Mouse (Mus musculus) brain, embryonic 18.5 days (tissue): ENCODE data around the gene Thap8.
"Not testable (repeated sequence)": the region's sequence is repeated elsewhere in the genome, so short reads cannot be mapped to it uniquely, and the experiment has no call there.

Experiments used
- DNase-seq: peaks from one replicate; pipeline ENCODE4 v3.0.0-alpha.2; 2012; ENCODE audit warnings: low read depth, low spot score

Gene Thap8

DNA sequence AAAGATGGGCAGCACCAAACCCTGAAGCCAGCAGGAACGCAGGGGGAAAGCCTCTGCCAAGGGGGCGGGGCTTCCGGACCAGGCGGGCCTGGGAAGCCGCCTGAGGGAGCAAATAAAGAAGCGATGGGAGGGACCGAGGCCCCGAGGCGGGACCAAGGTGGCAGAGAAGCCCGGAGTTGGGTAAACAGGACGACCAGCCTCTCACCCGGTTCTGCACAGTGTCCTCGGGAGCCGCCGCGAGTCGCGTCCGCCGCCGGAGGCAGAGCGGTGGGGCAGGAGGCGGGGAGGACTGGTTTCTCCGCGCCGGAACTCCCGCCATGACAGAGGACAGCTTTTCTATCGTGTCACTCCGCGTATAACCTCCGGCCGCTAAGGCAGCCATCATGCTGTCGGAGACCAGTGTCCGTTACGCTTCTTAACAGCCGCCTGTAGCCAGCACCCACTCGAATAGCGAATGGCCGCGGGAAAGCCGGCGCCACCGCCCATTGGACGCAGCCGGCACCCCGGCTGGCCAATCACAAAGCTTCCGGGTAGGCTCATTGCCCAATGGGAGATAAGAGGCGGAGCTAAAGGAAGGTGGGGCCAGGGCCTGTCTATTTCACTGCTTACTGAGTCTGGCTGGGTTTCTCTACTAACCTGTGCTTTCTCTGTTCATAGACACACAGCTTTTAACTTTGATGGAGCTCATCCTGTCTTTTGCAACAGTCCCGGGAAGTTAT, at the start of gene Thap8, which contains the start of gene Wdr62:
Thap8 (plus strand) TSS at position 144 of the 719 bp plus-strand sequence.
Wdr62 (minus strand) TSS at position 469 of the 719 bp plus-strand sequence.
- peak; percentile 91 for DNase-seq

DNA sequence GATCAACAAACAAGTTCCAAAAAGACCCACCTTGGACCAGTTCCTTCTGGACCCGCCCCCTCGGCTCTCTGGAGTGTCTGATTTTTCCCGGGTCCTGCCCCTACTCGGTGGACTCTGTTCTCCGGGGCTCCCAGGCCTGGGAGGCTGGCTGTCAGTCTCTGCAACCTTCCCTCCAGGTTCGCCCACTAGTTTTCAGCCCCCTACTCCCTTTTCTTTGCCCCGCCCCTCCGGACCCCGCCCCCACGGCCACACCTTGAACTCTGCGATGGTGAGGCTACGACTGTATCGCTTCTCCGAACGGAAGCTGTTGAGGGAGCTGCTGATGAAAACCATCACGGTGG, 48.6 kb upstream of the Thap8 start:
- DNase-seq, result no peak

DNA sequence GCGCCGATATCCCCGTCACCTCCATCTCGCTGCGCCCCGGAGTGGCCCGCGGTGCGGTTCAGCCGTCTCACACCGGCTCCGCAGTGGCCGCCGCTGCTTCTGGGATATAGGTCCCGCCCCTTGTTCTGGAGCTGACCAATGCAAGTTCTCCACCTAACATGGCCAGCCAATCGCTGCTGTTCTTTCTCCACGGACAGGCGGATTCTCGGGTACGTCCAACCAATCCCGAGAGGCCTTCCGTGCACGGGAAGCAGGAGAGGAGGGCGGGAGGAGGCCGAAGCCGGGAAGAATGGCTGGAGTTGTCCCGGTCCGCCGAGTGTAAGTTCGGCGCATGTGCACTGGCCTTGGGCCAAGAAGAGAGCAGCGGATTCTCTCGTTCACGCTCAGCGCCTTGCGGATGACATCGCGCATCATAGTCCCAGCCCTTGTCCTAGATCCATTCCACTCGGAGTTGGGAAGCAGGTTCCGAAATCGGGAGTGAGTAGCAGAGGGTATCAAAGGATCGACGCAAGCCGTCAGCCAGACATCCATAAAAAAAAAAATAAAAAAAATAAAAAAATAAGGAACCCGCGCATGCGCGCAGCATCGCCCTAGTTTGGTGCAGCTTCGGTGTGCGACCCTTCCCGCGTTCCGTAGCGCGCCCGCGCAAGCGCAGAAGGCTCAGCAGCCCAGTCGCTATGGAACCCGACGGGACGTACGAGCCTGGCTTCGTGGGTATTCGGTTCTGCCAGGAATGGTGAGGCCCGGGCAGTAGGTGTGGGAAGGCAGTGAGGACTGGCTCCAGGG, 48.0 kb upstream of the Thap8 start, which contains the start of the genes Polr2i and Tbcb:
Polr2i (plus strand) TSS at position 280 of the 786 bp plus-strand sequence.
Tbcb (minus strand) TSS at position 604 of the 786 bp plus-strand sequence.
- DNase-seq, result peak; percentile 99

DNA sequence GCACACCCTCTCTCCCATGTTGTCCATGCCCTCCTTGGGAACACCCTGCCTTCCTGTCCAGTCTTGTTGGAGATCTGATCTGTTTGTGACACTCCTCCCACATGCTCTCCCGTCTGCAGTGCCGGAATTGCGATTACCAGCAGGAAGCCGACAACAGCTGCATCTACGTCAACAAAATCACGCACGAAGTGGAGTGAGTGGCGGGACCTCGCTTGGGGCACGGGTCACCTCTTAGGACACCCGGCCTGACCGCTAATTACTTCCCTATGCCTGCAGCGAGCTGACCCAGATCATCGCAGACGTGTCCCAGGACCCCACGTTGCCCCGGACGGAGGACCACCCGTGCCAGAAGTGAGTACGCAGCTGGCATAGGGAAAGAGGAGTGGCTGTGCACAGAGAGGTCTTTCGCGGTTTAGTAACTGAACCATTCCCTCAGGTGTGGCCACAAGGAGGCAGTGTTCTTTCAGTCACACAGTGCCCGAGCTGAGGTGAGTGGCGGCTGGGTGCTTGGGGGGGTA, 47.2 kb upstream of the Thap8 start:
- no peak for DNase-seq

DNA sequence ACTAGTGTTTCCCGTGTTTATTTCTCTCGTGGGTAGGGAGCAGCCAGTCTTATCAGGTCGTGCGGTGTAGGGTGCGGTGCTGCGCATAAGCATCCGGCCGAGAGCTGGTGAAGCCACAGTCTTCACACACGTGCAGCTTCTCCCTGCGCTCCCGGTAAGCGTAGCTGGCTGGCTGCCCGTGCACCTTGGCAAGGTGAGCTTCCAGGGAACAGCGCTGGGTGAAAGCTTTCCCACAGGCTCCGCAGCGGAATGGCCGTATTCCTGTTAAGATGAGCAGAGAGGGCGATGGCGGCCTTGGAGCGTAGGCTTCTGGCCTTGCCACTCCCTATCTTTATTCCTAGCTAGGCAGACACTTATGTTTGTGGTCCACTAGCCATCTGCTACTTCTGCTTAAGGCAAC, 46.5 kb upstream of the Thap8 start:
- no peak for DNase-seq

DNA sequence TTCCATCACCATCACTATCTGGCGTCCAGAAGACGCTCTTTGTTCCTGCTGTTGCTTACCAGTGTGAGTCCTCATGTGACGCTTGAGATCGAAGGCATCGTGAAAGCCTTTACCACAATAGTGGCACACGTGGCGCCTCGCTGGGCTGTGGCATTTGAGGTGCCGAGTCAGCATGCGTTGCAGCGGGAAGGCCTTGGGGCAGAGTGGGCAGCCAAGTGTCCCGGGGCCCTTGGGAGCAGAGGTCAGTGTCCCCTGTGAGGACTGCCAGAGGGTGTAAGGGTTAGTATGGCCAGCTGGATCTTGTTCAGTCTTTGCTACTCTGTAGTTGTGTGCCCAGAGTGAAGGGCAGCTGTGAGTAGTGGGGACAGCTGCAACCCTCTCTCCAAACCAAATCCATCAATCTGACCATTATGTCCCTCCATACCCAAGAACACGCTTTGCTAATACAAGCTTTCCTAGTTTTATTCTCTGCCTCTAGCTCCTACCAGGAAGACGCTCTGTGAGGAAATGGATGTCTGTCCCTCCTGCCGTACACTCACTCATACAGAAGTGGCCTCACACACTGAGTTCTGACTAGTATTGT, 45.5 kb upstream of the Thap8 start:
- DNase-seq, result no peak

DNA sequence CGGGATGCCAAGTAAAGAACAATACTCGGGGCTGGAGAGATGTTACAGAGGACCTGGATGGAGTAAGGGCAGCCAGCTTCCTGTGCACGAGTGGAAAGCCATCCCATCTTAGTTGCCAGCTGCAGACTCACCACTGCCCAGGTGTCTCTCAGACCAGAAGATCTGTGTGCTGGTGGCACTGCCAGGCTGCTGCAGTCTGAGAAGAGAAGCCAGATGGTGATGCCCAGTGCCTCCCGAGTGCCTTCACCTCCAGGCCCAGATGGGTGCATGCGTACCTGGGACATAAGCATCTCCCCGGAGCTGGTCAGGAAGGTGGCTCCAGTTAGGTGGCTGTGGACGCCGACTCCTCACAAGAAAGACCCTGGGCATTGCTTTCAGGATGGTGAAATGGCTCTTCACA, 44.8 kb upstream of the Thap8 start:
- no peak for DNase-seq

DNA sequence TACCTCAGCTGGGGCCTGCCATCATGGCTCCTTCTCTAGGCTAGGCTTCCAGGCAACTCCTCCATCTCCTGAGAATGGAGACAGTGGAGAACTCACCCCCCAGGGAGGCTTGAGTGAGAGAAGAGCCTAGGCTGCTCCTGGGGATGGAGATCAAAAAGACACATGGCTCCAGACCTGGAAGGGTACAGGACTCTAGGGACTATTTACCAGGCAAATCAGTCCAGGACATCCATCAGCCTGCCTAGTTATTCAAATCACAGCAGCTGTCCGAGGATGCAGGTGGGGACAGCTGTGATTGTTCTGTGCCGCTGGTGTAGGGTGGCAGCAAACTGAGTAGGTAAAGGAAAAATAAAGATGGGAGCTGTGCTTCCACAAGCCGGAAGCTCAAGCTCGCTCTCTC, 44.3 kb upstream of the Thap8 start, which contains the start of gene Ovol3:
Ovol3 (minus strand) TSS at position 101 of the 400 bp plus-strand sequence.
- DNase-seq, result no peak

DNA sequence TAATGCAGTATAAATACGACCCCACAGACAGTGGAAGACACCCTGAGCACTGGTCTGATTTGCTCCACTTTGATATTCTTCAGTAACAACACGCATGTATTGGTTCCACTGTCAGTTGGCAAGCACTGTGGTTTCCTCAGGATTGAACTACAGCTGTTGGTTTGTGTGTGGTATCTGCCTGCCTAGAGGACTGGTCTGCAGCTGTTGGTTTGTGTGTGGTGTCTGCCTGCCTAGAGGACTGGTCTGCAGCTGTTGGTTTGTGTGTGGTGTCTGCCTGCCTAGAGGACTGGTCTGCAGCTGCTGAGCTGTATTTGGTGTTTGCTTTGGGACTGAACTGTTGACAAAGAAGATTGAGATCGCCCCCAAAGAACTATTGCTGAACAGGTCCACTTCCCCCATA, 42.5 kb upstream of the Thap8 start:
- DNase-seq, result not testable (repeated sequence)

DNA sequence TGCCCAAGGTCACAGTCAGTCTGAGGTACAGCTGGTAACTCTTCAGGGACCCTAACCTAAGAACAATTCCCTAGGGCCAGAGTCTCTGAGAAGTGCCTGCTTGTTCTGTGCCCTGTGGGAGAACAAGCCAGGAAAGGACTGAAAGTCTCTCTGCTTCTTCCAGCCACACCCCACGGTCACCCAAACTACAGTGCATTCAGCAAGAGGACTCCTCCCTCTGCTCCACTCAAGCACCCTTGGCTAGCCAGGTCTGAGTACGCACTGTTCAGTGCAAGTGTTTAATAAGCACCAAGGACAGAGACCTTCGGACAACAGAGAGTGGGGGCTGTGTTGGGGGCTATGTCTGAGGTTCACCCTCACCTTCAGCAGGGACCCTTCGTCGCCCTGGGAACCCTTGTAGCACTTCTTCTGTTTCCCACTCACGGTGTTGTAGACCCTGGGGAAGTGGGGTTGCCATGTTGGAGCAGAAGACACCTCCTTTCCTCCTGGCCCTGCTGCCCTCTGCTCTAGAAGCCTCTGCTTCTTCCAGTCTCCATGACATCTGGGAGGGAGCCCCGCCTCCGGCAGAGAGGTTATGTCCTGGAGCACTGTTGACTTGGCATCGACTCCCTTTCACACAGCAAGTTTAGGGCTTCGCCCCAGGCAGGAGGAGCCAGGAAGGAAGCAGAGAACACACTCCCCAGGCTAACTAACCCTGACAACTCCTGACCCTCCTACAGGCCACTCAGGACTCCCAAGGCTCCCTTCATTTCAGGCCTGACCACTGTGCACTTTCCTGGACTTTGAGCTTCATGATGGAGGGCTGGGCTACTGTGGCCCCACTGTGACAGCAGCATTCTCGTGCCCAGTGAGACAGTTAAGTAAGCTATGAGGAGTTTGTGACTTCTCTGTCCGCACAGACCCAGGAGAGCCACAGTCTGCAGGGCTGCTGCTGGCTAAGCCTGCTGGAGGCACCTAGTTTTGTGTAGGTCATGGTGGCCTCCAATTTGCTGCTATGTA, 27.6 kb upstream of the Thap8 start:
- DNase-seq, result no peak

DNA sequence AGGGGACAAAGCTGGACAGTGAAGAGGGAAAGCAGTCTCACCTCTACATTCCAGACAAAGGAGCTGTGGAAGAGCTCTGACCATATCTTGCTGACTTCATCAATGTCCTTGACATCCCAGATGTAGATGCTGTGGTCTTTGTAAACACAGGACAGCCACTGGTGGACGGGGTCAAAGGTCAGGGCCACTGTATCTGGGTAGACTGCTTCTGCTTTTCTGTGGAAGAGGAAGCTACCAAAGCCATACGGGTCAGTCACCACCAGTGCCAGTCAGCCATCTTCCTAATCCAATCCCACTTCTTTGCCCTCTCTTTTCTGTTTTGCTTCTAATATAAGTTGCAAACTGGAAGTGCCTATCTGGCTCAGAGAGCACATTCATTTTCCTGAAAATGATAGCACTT, 14.9 kb upstream of the Thap8 start:
- no peak for DNase-seq

DNA sequence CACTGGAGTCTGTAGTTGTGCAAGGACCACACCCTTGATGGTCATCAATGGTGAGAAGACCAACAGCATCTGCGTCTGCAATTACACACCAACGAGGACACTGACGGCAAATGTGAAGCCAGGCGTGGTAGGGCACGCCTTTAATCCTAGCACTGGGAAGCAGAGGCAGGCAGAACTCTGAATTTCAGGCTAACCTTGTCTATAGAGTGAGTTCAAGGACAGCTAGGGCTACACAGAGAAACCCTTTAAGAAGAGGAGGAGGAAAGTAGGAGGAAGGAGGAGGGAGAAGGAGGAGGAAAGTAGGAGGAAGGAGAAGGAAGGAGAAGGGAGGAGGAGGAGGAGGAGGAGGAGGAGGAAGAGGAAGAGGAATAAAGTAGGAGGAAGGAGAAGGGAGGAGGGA, 14.4 kb upstream of the Thap8 start:
- no peak for DNase-seq

DNA sequence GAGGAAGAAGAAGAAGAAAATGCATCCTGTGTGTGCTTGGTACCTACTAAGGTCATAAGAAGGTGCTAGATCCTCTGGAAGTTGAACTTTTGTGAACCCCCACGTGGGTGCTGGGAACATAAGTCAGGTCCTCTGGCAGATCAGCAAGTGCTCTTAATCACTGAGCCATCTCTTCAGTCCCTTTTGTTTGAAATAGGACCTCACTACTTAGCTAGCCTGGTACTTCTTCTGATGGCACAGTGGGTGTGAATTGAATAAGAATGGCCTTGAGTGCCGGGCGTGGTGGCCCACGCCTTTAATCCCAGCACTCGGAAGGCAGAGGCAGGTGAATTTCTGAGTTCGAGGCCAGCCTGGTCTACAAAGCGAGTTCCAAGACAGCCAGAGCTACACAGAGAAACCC, 14.0 kb upstream of the Thap8 start:
- DNase-seq, result no peak

DNA sequence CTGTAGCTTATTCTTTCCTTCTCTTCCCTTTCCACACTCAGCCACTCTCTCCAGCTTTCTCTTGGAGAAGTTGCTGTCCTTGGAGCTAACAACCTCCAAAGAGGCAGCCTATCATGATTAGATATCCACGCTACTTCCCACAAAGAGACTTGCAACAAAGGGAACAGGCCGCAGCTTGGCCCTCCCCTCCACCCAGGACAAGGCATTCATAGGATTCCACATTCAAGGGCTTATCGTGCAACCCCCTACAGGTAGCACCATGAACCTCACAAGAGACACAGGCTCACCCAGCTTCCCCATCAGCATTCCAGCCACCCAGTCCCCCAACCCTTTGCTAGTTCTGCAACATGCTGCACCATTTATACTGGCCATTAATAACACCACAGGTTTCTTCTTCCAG, 13.1 kb upstream of the Thap8 start:
- DNase-seq, result no peak

DNA sequence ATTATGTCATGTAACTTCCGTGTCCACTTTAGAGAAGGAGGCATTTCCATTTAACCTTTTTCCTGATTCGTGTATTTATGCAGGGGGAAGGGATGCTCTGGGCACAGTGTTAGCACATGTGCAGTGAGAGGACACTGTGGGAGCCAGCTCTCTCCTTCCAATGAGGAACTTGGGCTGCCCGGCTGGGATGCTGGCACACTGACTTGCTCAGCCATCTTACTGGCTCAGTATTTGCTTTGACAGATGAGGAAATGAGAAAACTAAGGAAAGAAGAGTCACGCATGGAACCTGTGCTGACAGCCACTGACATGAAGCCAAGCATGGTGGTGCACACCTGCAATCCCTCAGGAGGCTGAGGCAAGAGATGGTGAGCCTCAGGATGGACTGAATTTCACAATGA, 10.3 kb upstream of the Thap8 start:
- no peak for DNase-seq

DNA sequence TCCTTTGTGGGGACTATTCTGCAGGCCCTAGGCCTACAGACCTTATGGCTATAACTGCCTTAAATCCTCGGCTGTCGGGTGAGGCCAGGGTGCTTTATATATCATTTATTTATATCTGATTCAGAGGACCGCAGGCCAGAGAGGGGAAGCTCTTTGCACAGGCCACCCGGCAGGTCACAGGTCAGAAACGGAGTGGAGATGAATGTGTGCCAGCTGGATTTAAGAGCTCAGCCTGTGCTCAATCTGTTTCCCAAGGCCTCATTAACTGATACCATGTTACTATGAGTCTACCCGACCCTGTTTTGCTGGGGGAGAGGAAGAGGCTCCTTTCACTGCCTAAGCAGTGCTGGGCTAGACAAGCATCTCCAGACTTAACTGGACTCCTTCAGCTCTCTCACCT, 5.5 kb upstream of the Thap8 start:
- DNase-seq, result no peak

DNA sequence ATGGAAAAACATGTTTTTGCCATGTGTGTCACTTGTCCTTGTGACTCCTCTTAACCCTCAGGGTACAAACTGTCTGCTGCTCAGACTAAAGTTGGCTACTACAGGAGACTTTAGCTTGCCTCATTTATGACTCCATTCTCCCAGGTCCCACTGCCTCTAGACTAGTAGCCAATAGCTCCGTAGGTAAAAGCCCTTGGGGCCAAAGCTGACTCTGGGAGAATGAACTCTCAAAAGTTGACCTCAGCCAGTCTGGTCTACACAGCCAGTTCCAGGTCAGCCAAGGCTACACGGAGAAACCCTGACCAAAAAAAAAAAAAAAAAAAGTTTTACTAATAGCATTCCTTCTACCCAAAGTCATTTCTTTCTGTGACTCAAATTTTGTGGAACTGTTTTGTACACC, 983 bp upstream of the Thap8 start:
- DNase-seq, result no peak

DNA sequence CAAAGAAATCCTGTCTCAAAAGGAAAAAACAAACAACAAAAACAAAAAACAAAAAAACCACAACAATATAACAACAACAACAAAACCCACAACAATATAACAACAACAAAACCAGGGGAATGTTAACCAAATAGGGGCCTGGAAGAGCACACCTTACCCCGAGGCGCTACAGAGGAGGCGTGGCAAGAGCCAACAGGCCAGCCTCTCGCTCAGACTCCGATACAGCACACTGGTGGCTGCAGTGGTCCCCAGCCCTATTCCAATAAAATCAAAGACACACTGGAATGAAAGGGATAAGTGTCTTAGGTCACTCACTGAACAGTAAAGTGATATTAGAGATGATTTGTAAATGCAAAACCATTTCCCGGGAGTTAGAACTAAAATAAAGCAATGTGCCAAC, 358 bp upstream of the Thap8 start:
- DNase-seq, result no peak

DNA sequence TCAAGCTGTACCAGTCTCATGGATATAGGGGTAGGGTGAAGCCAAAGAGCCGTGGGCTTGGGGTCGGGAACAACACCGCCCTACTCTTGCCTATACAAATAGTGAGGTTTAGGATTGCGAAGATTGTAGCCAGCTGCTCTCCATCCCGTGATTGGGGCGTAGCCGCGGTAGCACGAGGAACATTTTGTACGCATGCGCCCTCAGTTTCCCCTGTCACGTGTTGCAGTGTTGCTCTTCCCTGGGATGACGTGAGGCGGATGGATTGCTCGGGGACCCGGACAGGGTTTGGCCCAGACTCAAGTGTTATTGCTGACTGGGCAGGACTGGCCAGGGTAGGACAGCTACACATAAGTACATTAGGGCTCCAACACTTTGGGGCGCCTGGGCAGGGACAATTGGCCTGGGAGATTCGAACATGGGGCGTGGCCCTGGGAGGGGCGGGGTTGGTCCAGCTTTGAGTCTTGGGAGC, 810 bp downstream of the Thap8 start:
- DNase-seq, result peak; percentile 86

DNA sequence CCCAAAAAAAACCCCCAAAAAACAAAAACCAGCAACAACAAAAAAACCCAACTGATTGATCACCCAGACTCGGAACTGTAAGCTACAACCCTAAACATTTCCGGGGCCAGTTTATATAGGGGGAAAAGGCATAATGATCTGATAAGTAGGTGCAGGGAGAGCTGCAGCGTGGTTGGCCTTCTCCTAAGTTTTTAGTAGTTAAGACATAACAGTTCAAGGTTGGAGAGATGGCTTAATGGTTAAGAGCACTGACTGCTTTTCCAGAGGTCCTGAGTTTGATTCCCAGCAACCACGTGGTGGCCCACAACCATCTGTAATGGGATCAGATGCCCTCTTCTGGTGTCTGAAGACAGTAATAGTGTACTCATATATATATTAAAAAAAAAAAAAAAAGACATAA, 1.6 kb downstream of the Thap8 start:
- no peak for DNase-seq

DNA sequence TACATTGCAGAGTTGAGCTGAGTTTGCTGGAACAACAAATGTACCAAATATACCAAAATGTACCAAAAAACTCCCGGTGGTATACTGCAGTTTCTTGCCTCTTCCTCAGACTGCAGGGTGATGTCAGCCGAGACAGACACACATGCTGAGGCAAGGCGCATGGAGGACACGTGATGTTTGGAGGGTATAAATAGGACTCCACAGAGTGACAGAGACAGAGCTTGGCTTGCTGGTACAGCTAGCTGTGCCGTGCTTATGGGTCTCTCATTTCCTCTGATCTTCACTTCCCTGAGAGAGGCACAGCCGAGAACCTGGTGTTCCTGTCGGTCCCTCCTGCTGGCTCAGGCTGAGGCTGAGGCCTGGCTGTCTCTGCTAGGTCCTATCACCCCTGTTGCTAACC, 2.8 kb downstream of the Thap8 start:
- no peak for DNase-seq
